Mouse (Mus musculus) embryonic facial prominence, embryonic 10.5 days (tissue): ENCODE data around the gene Dnah17. TPM values are rescaled to one million over a fixed set of nuclear protein-coding genes. Genes with fewer than 3 reads are reported as not detected.

Source experiments
- DNase-seq: peaks from one replicate; pipeline ENCODE4 v3.0.0-alpha.2; 2017; ENCODE audit warnings: low spot score
- H3K27ac ChIP-seq: fragments of 300-500 bp; sonication (generic); replicated peaks from 2 replicates; pipeline ENCODE4 v1.5.1; 2016; ENCODE audit warnings: mild to moderate bottlenecking
- H3K27me3 ChIP-seq: fragments of 300-500 bp; sonication (generic); replicated peaks from 2 replicates; pipeline ENCODE4 v1.6.1; 2016; ENCODE audit warnings: low read depth, mild to moderate bottlenecking; ENCODE audit not compliant: poor library complexity, severe bottlenecking
- H3K36me3 ChIP-seq: fragments of 300-500 bp; sonication (generic); replicated peaks from 2 replicates; pipeline ENCODE4 v1.6.1; 2016; ENCODE audit warnings: mild to moderate bottlenecking, moderate library complexity
- H3K4me1 ChIP-seq: fragments of 300-500 bp; sonication (generic); 2 replicates; pipeline ENCODE4 v1.6.1; 2016
- H3K4me3 ChIP-seq: fragments of 300-500 bp; sonication (generic); 2 replicates; pipeline ENCODE4 v1.5.1; 2016; ENCODE audit warnings: mild to moderate bottlenecking, moderate library complexity
- H3K9me3 ChIP-seq: fragments of 300-500 bp; sonication (generic); 2 replicates; pipeline ENCODE4 v1.6.1; 2016; ENCODE audit warnings: mild to moderate bottlenecking
- WGBS: fragments of 180-500 bp; shearing (Covaris S2); methylation state at CpG from one replicate; pipeline ENCODE4 v1.1.7; 2016; 5-methylcytosine and 5-hydroxymethylcytosine counted together
- polyA plus RNA-seq: library from polyadenylated mRNA; unstranded; fragments of >200 nt; fragmentation: Nextera tagmentation; extraction: Ambion mirVana; gene quantifications from 2 replicates; pipeline ENCODE4 v1.2.1, GENCODE M21; 2016

Dnah17 gene
- polyA plus RNA-seq, 1 experiment from 2014 or later, result 0.17 TPM

- no peak overlapping the region for H3K4me3 ChIP-seq
- H3K27me3 ChIP-seq, result no peaks in the 10 kb centered on the region
- no peaks in the 10 kb centered on the region for H3K9me3 ChIP-seq
- WGBS, result 13% methylated on average over 5 of the region's 5 CpGs
- H3K36me3 ChIP-seq, result no peaks in the 10 kb centered on the region
- H3K4me1 ChIP-seq, result peaks cover 16% of the 10 kb centered on the region
- H3K27ac ChIP-seq, result no peak overlapping the region
- DNase-seq, result peak; percentile 87
Measured at GRCm38 (mm10) chr11:118104001-118104400, 26.4 kb downstream of the Dnah17 start.

GRCm38 (mm10) chr11:118103383-118103782, 27.1 kb downstream of the Dnah17 start:
- Histone ChIP-seq H3K9me3 (no peaks in the 10 kb centered on the region), H3K27me3 (no peaks in the 10 kb centered on the region), H3K4me3 (no peak overlapping the region), H3K27ac (no peak overlapping the region), H3K36me3 (no peaks in the 10 kb centered on the region), H3K4me1 (peaks cover 20% of the 10 kb centered on the region)
- no peak for DNase-seq
- WGBS, result 92% methylated on average over 5 of the region's 5 CpGs

- Histone ChIP-seq H3K4me3 (no peak overlapping the region), H3K9me3 (no peaks in the 10 kb centered on the region), H3K27me3 (no peaks in the 10 kb centered on the region), H3K27ac (no peak overlapping the region), H3K4me1 (peaks cover 21% of the 10 kb centered on the region), H3K36me3 (no peaks in the 10 kb centered on the region)
- 60% methylated on average over 3 of the region's 3 CpGs for WGBS
- DNase-seq, result peak; percentile 90
Measured at GRCm38 (mm10) chr11:118102838-118103237, 27.6 kb downstream of the Dnah17 start.

GRCm38 (mm10) chr11:118101133-118101532, 29.3 kb downstream of the Dnah17 start:
- Histone ChIP-seq H3K36me3 (no peaks in the 10 kb centered on the region), H3K27ac (no peak overlapping the region), H3K9me3 (no peaks in the 10 kb centered on the region), H3K4me3 (no peak overlapping the region), H3K27me3 (no peaks in the 10 kb centered on the region), H3K4me1 (peaks cover 27% of the 10 kb centered on the region)
- WGBS, result 50% methylated on average over 9 of the region's 9 CpGs
- DNase-seq, result no peak

- no peak overlapping the region for H3K27ac ChIP-seq
- no peaks in the 10 kb centered on the region for H3K36me3 ChIP-seq
- no peak for DNase-seq
- H3K4me1 ChIP-seq, result peaks cover 33% of the 10 kb centered on the region
- WGBS, result 39% methylated on average over 2 of the region's 2 CpGs
- no peaks in the 10 kb centered on the region for H3K27me3 ChIP-seq
- H3K9me3 ChIP-seq, result no peaks in the 10 kb centered on the region
- H3K4me3 ChIP-seq, result no peak overlapping the region
Measured at GRCm38 (mm10) chr11:118096736-118097135, 33.7 kb downstream of the Dnah17 start.

GRCm38 (mm10) chr11:118095004-118095403, 35.4 kb downstream of the Dnah17 start:
- DNase-seq, result no peak
- peaks cover 10% of the 10 kb centered on the region; the same call in 1 of the 2 replicates for H3K9me3 ChIP-seq
- no peak overlapping the region for H3K4me3 ChIP-seq
- H3K36me3 ChIP-seq, result no peaks in the 10 kb centered on the region
- H3K27me3 ChIP-seq, result no peaks in the 10 kb centered on the region
- WGBS, result 90% methylated on average over 9 of the region's 9 CpGs
- H3K27ac ChIP-seq, result 0 out of 2 replicates have a peak overlapping the region, but pooled peaks have one; percentile 19
- peaks cover 21% of the 10 kb centered on the region for H3K4me1 ChIP-seq

- no peaks in the 10 kb centered on the region for H3K36me3 ChIP-seq
- peaks cover 10% of the 10 kb centered on the region; the same call in 1 of the 2 replicates for H3K9me3 ChIP-seq
- H3K27ac ChIP-seq, result no peak overlapping the region
- H3K27me3 ChIP-seq, result no peaks in the 10 kb centered on the region
- H3K4me1 ChIP-seq, result peaks cover 5% of the 10 kb centered on the region; the same call in 1 of the 2 replicates
- DNase-seq, result peak; percentile 36
- no peak overlapping the region for H3K4me3 ChIP-seq
- WGBS, result 86% methylated on average over 23 of the region's 23 CpGs
Measured at GRCm38 (mm10) chr11:118091002-118091670, 39.3 kb downstream of the Dnah17 start.

- 89% methylated on average over 19 of the region's 19 CpGs for WGBS
- H3K4me1 ChIP-seq, result peaks cover 7% of the 10 kb centered on the region; the same call in 1 of the 2 replicates
- H3K36me3 ChIP-seq, result no peaks in the 10 kb centered on the region
- no peaks in the 10 kb centered on the region for H3K27me3 ChIP-seq
- H3K27ac ChIP-seq, result no peak overlapping the region
- peaks cover 10% of the 10 kb centered on the region; the same call in 1 of the 2 replicates for H3K9me3 ChIP-seq
- DNase-seq, result no peak
- H3K4me3 ChIP-seq, result no peak overlapping the region
Measured at GRCm38 (mm10) chr11:118088896-118089295, 41.5 kb downstream of the Dnah17 start.

- H3K9me3 ChIP-seq, result peaks cover 5% of the 10 kb centered on the region; the same call in 1 of the 2 replicates
- DNase-seq, result no peak
- WGBS, result 82% methylated on average over 8 of the region's 8 CpGs
- H3K27ac ChIP-seq, result no peak overlapping the region
- peaks cover 2% of the 10 kb centered on the region; the same call in 1 of the 2 replicates for H3K4me1 ChIP-seq
- H3K27me3 ChIP-seq, result 0 out of 2 replicates have a peak, but pooled peaks cover 4% of the 10 kb centered on the region
- no peaks in the 10 kb centered on the region for H3K36me3 ChIP-seq
- H3K4me3 ChIP-seq, result no peak overlapping the region
Measured at GRCm38 (mm10) chr11:118085961-118086360, 44.5 kb downstream of the Dnah17 start.

GRCm38 (mm10) chr11:118085176-118085575, 45.3 kb downstream of the Dnah17 start:
- no peak for DNase-seq
- peaks cover 2% of the 10 kb centered on the region; the same call in 1 of the 2 replicates for H3K4me1 ChIP-seq
- 0 out of 2 replicates have a peak, but pooled peaks cover 4% of the 10 kb centered on the region for H3K27me3 ChIP-seq
- H3K4me3 ChIP-seq, result no peak overlapping the region
- 88% methylated on average over 4 of the region's 4 CpGs for WGBS
- no peaks in the 10 kb centered on the region for H3K9me3 ChIP-seq
- H3K36me3 ChIP-seq, result no peaks in the 10 kb centered on the region
- no peak overlapping the region for H3K27ac ChIP-seq

- Histone ChIP-seq H3K27me3 (0 out of 2 replicates have a peak, but pooled peaks cover 4% of the 10 kb centered on the region), H3K9me3 (no peaks in the 10 kb centered on the region), H3K27ac (no peak overlapping the region), H3K4me3 (no peak overlapping the region), H3K36me3 (no peaks in the 10 kb centered on the region), H3K4me1 (peaks cover 2% of the 10 kb centered on the region; the same call in 1 of the 2 replicates)
- no peak for DNase-seq
- 77% methylated on average over 3 of the region's 3 CpGs for WGBS
Measured at GRCm38 (mm10) chr11:118084266-118084665, 46.2 kb downstream of the Dnah17 start.

GRCm38 (mm10) chr11:118083811-118084210, 46.6 kb downstream of the Dnah17 start:
- no peak overlapping the region for H3K27ac ChIP-seq
- H3K9me3 ChIP-seq, result no peaks in the 10 kb centered on the region
- no peaks in the 10 kb centered on the region for H3K36me3 ChIP-seq
- H3K27me3 ChIP-seq, result 0 out of 2 replicates have a peak, but pooled peaks cover 4% of the 10 kb centered on the region
- peaks cover 2% of the 10 kb centered on the region; the same call in 1 of the 2 replicates for H3K4me1 ChIP-seq
- 9% methylated on average over 6 of the region's 6 CpGs for WGBS
- DNase-seq, result peak; percentile 80
- H3K4me3 ChIP-seq, result no peak overlapping the region

- no peak overlapping the region for H3K27ac ChIP-seq
- H3K36me3 ChIP-seq, result no peaks in the 10 kb centered on the region
- H3K9me3 ChIP-seq, result no peaks in the 10 kb centered on the region
- H3K4me1 ChIP-seq, result peaks cover 2% of the 10 kb centered on the region; the same call in 1 of the 2 replicates
- DNase-seq, result no peak
- H3K4me3 ChIP-seq, result no peak overlapping the region
- H3K27me3 ChIP-seq, result 0 out of 2 replicates have a peak, but pooled peaks cover 4% of the 10 kb centered on the region
- 88% methylated on average over 14 of the region's 14 CpGs for WGBS
Measured at GRCm38 (mm10) chr11:118082294-118082693, 48.1 kb downstream of the Dnah17 start.
